Mouse (Mus musculus): Measurements from ENCODE around the gene Anxa9. TPM values are rescaled to one million over a fixed set of nuclear protein-coding genes. Genes with fewer than 3 reads are reported as not detected.

Gene Anxa9
- polyA plus RNA-seq, 1 experiment from 2014 or later: 0.47 TPM

DNA sequence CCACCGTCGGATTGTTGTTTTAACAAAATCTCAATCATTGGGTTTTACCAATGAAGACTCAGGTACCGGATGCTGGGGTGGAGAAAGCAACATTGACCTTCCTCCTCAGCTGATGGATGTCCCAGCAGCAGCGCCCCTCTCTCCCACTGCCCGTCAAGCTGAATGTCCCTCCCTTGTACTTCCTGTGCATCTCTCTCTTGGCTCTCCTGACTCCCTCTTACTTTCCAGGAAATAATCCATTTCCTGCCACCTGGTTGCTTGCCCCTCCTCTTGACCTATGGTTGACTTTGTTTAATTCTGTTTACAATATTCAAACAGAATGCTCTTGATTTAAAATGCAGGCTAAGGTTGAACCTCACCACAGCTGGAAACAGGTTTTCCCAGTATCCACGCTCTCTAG, 16.8 kb downstream of the Anxa9 start:
- Histone ChIP-seq H3K36me3 (peaks cover 47% of the 10 kb centered on the region), H3K27ac (replicated peaks) (no peak overlapping the region), H3K4me3 (no peak overlapping the region), H3K4me2 (replicated peaks) (no peak overlapping the region), H3K9me3 (no peaks in the 10 kb centered on the region), H3K9ac (replicated peaks) (no peak overlapping the region), H3K27me3 (no peaks in the 10 kb centered on the region), H3K4me1 (no peaks in the 10 kb centered on the region)
- no peak for ATAC-seq (replicated peaks)
- WGBS: 82% methylated on average over 6 of the region's 6 CpGs

DNA sequence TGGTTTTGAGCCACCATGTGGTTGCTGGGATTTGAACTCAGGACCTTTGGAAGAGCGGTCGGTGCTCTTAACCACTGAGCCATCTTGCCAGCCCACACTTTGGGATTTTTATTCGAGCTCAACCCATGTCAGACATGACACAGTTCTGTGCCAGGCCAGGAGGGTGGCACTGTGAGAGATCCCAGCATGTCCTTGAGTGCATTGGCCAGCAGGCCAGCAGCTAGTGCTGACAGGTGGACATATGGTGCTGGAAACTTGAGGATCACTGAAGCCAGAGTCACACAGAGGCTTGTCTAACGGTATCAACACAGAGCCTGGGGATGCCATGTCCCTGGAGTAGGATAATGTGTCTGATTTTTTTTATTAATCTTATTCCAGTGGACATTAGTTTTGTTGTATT, 17.6 kb downstream of the Anxa9 start:
- H3K36me3 ChIP-seq: peaks cover 41% of the 10 kb centered on the region
- peaks cover 6% of the 10 kb centered on the region for H3K4me1 ChIP-seq
- H3K27ac ChIP-seq (replicated peaks): no peak overlapping the region
- 88% methylated on average over 4 of the region's 4 CpGs for WGBS
- H3K4me3 ChIP-seq: no peak overlapping the region
- no peak overlapping the region for H3K9ac ChIP-seq (replicated peaks)
- H3K9me3 ChIP-seq: no peaks in the 10 kb centered on the region
- ATAC-seq (replicated peaks): no peak
- no peak overlapping the region for H3K4me2 ChIP-seq (replicated peaks)
- no peaks in the 10 kb centered on the region for H3K27me3 ChIP-seq

DNA sequence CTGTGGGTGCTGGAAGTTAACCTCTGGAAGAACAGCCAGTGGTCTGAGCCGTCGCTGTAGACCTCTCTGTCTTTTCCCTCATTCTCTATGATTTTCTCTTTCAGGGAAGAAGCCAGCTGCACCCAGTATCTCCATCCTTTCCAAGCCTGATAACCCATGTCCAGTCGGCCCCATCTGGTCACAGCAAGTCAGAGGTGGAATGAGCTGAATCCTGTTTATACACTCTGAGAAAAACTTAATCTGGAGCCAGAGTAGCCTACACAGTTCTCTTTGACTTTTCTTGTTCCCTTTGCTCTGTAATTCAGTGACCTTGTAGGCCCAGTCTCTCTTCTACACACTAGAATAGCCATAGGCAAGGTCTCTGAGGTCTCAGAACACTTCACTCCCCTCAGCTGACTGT, 19.4 kb downstream of the Anxa9 start:
- WGBS: 94% methylated on average over 3 of the region's 3 CpGs
- Histone ChIP-seq H3K4me3 (no peak overlapping the region), H3K4me2 (replicated peaks) (no peak overlapping the region), H3K27ac (replicated peaks) (no peak overlapping the region), H3K9me3 (no peaks in the 10 kb centered on the region), H3K36me3 (peaks cover 25% of the 10 kb centered on the region), H3K4me1 (peaks cover 17% of the 10 kb centered on the region), H3K27me3 (no peaks in the 10 kb centered on the region), H3K9ac (replicated peaks) (no peak overlapping the region)
- ATAC-seq (replicated peaks): no peak

DNA sequence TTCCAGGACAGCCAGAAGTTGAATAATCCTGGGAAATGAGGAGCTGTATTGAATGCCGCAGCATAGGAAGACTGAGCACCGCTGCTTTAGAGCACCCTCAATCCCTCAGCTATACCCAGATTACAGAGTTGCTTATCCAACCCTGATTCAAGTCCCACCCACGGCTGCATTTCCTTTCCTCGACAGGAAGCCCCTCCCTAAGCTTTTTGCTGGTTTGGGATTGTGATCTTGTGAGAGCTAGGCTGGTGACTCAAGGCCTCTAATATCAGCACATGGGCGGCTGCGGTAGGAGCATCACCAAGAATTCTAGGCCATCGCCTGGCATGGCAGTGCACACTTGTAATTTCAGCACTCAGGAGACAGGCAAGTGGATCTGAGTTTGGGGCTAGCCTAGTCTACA, 20.5 kb downstream of the Anxa9 start:
- Histone ChIP-seq H3K4me2 (replicated peaks) (no peak overlapping the region), H3K36me3 (peaks cover 17% of the 10 kb centered on the region), H3K9me3 (no peaks in the 10 kb centered on the region), H3K9ac (replicated peaks) (no peak overlapping the region), H3K27me3 (no peaks in the 10 kb centered on the region), H3K4me3 (no peak overlapping the region), H3K27ac (replicated peaks) (no peak overlapping the region), H3K4me1 (peaks cover 25% of the 10 kb centered on the region)
- WGBS: 89% methylated on average over 7 of the region's 7 CpGs
- ATAC-seq (replicated peaks): no peak

DNA sequence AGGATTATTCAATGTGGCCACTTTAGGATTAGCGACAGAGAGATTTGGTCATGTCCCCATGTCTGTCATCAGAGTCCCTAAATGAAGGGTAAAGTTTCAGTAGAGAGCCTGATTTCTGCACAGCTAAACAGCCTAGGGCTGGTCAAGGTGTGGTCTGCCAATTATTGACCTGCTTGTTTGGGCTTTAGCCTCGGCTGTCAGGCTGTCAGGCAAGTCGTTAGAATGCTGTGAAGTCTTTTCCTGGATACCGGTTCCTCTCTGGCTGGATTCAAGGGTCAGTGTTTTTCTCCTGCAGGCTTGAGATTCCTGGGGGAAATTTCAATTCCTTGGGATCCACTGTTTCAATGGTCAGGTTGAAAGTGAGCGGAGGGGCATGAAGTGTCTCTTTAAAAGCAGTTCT, 21.0 kb downstream of the Anxa9 start:
- ATAC-seq (replicated peaks): no peak
- 66% methylated on average over 5 of the region's 5 CpGs for WGBS
- H3K36me3 ChIP-seq: peaks cover 12% of the 10 kb centered on the region
- H3K9me3 ChIP-seq: no peaks in the 10 kb centered on the region
- H3K4me1 ChIP-seq: peaks cover 28% of the 10 kb centered on the region
- no peaks in the 10 kb centered on the region for H3K27me3 ChIP-seq
- no peak overlapping the region for H3K4me2 ChIP-seq (replicated peaks)
- H3K4me3 ChIP-seq: no peak overlapping the region
- H3K9ac ChIP-seq (replicated peaks): no peak overlapping the region
- H3K27ac ChIP-seq (replicated peaks): no peak overlapping the region

DNA sequence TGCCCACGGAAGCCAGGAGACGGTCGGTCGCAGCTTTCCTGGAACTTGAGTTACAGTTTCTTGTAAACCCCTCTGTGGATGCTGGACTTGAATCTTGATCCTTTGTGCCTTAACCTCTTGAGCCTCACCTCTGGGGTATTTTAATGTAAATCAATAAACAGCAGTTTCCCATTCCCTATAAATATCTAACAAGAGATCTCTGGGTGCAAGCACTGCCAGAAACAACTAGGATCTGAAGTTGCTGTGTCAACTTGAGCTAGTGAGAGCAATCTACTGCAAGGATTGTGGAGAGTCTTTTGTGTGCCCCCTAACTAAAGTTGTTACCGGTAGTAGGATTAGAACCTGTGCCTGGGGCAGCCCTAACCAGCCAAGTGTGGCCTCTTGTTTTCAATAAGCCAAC, 21.6 kb downstream of the Anxa9 start:
- H3K36me3 ChIP-seq: peaks cover 12% of the 10 kb centered on the region
- WGBS: 91% methylated on average over 5 of the region's 5 CpGs
- no peak overlapping the region for H3K4me2 ChIP-seq (replicated peaks)
- no peak overlapping the region for H3K27ac ChIP-seq (replicated peaks)
- H3K4me1 ChIP-seq: peaks cover 34% of the 10 kb centered on the region
- H3K27me3 ChIP-seq: no peaks in the 10 kb centered on the region
- H3K4me3 ChIP-seq: no peak overlapping the region
- no peak for ATAC-seq (replicated peaks)
- no peak overlapping the region for H3K9ac ChIP-seq (replicated peaks)
- H3K9me3 ChIP-seq: no peaks in the 10 kb centered on the region

DNA sequence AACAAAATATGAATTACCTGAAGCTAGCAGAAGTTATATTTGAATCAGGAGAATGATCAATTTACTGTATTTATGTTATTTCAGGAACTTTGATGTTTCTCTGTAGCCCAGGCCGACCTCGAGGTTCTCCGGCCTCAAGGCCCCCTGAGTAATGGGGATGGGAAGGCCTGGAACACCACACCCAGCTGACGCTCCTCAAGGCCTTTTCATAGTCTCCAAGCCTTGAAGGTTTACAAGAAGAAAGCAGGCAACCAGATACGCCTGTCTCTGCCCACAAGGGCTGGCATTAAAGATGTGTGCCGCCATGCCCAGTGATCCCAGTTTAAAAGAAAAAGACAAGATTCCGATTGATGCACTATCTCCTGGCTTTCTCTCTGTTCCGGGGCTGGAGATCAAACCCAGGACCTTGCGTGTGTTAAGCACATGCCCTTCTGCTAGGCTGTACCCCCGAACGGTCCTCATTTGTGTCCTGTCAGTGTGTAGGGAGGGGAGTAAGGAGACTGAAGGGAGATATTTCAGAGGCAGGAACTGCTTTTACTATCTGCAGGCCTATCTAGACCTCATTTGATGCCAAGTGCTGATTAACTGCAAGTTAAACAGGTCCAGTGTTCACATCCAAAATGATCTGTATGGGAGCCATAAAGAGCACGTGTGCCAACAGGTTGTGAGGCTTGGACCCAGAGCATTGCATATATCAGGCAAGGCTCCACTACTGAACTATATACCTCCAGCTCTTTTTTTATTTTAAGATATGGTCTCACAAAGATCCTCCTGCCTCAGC, 22.3 kb downstream of the Anxa9 start:
- Histone ChIP-seq H3K27ac (replicated peaks) (no peak overlapping the region), H3K4me3 (peak overlapping the region; percentile 67), H3K4me2 (replicated peaks) (peak overlapping the region; percentile 76), H3K9ac (replicated peaks) (no peak overlapping the region; the same call in 1 of the 2 replicates), H3K4me1 (peaks cover 36% of the 10 kb centered on the region), H3K36me3 (peaks cover 8% of the 10 kb centered on the region), H3K27me3 (no peaks in the 10 kb centered on the region), H3K9me3 (no peaks in the 10 kb centered on the region)
- ATAC-seq (replicated peaks): no peak
- WGBS: 91% methylated on average over 12 of the region's 12 CpGs

DNA sequence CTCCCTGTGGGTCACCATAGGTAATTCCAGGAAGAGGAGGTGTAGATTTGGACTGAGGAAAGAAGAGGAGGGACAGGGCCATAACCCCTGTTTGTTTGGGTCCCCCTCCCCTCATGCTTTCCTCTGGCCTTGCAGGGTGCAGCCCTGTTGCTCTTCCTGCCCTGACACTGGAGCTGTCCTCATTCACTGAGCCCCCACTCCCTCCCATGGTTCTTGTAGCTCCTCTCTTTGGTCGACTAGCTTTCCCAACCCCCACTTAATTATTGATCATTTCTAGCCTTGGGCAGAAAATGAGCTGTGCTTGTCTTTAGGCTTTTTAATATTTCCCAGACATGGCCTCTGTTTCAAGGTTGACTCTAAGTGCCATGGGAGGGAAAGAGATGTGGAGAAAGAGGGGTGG, 22.9 kb downstream of the Anxa9 start:
- 28% methylated on average over 1 of the region's 1 CpGs for WGBS
- Histone ChIP-seq H3K9ac (replicated peaks) (peak overlapping the region; percentile 73), H3K27ac (replicated peaks) (peak overlapping the region; percentile 96)

DNA sequence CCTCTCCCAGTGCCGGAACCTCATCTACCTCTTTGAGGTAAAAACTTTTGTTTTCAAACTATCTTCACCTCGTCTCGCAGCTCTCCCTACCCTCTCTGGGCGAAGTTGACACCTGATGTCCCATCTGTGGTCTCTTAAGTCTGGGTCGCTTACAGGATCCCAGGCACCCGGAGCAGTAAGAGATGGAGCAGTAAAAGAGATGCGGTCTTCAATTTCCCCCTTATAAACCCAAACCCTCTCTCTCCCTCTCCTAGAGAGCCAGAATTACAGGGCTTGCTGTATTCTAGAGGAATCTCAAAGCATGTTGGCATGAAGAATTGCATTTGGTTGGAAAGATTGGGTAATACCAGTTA, 23.4 kb downstream of the Anxa9 start:
- WGBS: 3% methylated on average over 7 of the region's 7 CpGs
- Histone ChIP-seq H3K27me3 (no peaks in the 10 kb centered on the region), H3K4me1 (peaks cover 39% of the 10 kb centered on the region), H3K9ac (replicated peaks) (peak overlapping the region; percentile 73), H3K9me3 (no peaks in the 10 kb centered on the region), H3K4me3 (peak overlapping the region; percentile 67), H3K4me2 (replicated peaks) (peak overlapping the region; percentile 76), H3K36me3 (peaks cover 8% of the 10 kb centered on the region), H3K27ac (replicated peaks) (peak overlapping the region; percentile 96)
- no peak for ATAC-seq (replicated peaks)

More for the DNA sequence above, 22.9 kb downstream of the Anxa9 start:
- H3K9me3 ChIP-seq: no peaks in the 10 kb centered on the region
- ATAC-seq (replicated peaks): no peak
- H3K4me2 ChIP-seq (replicated peaks): peak overlapping the region; percentile 76
- H3K27me3 ChIP-seq: no peaks in the 10 kb centered on the region
- H3K4me3 ChIP-seq: peak overlapping the region; percentile 67
- peaks cover 8% of the 10 kb centered on the region for H3K36me3 ChIP-seq
- H3K4me1 ChIP-seq: peaks cover 39% of the 10 kb centered on the region

DNA sequence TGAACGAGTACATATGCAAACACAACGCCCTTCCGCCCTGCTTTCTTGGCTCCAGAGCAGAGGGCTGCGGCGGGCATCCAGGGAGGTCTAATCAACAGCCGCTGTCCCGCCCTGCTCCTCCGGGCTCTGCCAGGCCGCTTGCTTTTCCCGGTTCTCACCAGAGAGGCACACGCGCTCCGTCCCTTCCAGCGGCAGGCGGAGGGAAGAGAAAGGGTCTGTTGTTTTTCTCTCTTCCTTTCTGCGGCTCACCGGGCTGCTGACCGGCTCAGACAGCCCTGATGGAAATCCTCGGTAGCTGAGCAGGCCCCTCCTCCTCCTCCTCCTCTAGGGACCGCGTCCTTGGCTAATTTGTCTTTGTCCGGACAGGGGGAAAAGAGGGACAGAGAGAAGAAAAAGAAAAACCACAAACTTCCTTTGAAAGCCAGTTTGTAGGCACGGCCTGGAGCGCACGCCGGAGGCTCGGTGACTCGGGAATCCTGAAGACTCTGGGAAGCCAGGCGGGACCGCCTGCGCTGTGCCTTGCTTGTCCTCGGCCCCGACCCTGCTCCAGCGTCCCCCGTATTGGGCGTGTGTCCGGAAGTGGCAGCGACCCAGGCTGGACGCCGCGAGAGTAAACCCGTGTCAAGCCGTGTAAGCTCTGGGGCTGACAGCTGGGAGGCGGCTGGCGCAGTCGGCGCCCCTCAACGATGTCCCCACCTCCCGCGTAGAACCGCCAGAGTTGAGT, 23.9 kb downstream of the Anxa9 start:
- Histone ChIP-seq H3K4me2 (replicated peaks) (peak overlapping the region; percentile 76), H3K27ac (replicated peaks) (peak overlapping the region; percentile 96), H3K9ac (replicated peaks) (peak overlapping the region; percentile 73), H3K36me3 (peaks cover 6% of the 10 kb centered on the region), H3K27me3 (no peaks in the 10 kb centered on the region), H3K4me3 (peak overlapping the region; percentile 67), H3K9me3 (no peaks in the 10 kb centered on the region), H3K4me1 (peaks cover 39% of the 10 kb centered on the region)
- under 1% methylated on average over 49 of the region's 51 CpGs for WGBS
- peak; percentile 64 for ATAC-seq (replicated peaks)

DNA sequence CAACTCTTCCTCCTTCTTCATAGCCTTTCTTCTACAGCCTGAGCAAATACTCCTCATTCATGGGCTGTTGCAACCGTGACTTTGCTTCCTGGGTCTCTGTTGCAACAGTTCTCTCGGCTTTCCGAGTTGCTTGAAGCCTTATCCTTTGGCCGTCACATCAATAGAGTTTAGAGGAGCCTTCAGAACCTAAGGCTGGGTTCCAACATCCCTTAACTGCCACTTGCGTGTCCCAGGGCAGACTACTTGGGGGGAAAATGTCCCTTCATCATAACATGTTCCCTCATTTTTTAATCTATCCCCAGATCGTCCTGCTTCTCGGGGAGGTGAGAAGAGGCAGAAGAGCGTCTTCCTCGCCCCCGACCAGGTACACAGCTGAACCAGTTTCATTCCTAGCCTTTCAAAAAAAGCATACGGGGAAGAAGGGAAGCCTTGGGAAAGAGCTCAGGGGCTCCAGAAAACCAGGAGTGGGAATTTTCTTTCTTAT, 24.6 kb downstream of the Anxa9 start:
- peak; percentile 11; the same call in 1 of the 2 replicates for ATAC-seq (replicated peaks)
- WGBS: under 1% methylated on average over 11 of the region's 11 CpGs
- peaks cover 39% of the 10 kb centered on the region for H3K4me1 ChIP-seq
- no peaks in the 10 kb centered on the region for H3K27me3 ChIP-seq
- peak overlapping the region; percentile 67 for H3K4me3 ChIP-seq
- peak overlapping the region; percentile 73 for H3K9ac ChIP-seq (replicated peaks)
- peak overlapping the region; percentile 96 for H3K27ac ChIP-seq (replicated peaks)
- H3K4me2 ChIP-seq (replicated peaks): peak overlapping the region; percentile 76
- no peaks in the 10 kb centered on the region for H3K36me3 ChIP-seq
- no peaks in the 10 kb centered on the region for H3K9me3 ChIP-seq

Measured in forebrain, embryonic 15.5 days (tissue).